Mouse (Mus musculus): ENCODE measurements at regions not wholly inside any gene's neighbourhood (a gene's known extent, or its start where the extent isn't known, plus 50 kb on each side); places are given as distances from the start of the nearest gene placed in this dataset.

GRCm38 (mm10) chr7:128849261-128849660 lies 104.5 kb downstream of the Sec23ip start:
- TF ChIP-seq CTCF (IDR thresholded peaks at IDR 0.05; ENCODE audit: low read depth, low read length), result no peak
- TF ChIP-seq POLR2A (IDR thresholded peaks at IDR 0.05; ENCODE audit: insufficient read depth, low read length), result no peak
- no peak for TF ChIP-seq EP300 (IDR thresholded peaks at IDR 0.05; ENCODE audit: insufficient read depth, low read depth, low read length)
